Mouse (Mus musculus) limb, embryonic 13.5 days (tissue): ENCODE measurements around the gene Gm20388. TPM values are rescaled to one million over a fixed set of nuclear protein-coding genes. Genes with fewer than 3 reads are reported as not detected.

Experiments
- ATAC-seq: fragments of 200-750 bp; cut with Nextera tagmentation; 2 replicates; pipeline ENCODE4 v1.8.0; 2017; ENCODE audit warnings: low read depth, moderate number of reproducible peaks, moderate TSS enrichment; ENCODE audit not compliant: low FRiP score
- H3K27ac ChIP-seq: fragments of 300-500 bp; sonication (generic); 2 replicates; pipeline ENCODE4 v1.5.1; 2015; ENCODE audit warnings: inconsistent platforms, mild to moderate bottlenecking, moderate library complexity
- H3K27me3 ChIP-seq: fragments of 300-500 bp; sonication (generic); 2 replicates; pipeline ENCODE4 v1.6.1; 2015; ENCODE audit warnings: mild to moderate bottlenecking, inconsistent platforms
- H3K36me3 ChIP-seq: fragments of 300-500 bp; sonication (generic); 2 replicates; pipeline ENCODE4 v1.6.1; 2015; ENCODE audit warnings: inconsistent platforms, mild to moderate bottlenecking, moderate library complexity
- H3K4me1 ChIP-seq: fragments of 300-500 bp; sonication (generic); 2 replicates; pipeline ENCODE4 v1.6.1; 2015; ENCODE audit warnings: inconsistent platforms
- H3K4me2 ChIP-seq: fragments of 300-500 bp; sonication (generic); replicated peaks from 2 replicates; pipeline ENCODE4 v1.6.1; 2015; ENCODE audit warnings: inconsistent platforms, mild to moderate bottlenecking, moderate library complexity
- H3K4me3 ChIP-seq: fragments of 300-500 bp; sonication (generic); 2 replicates; pipeline ENCODE4 v1.5.1; 2015; ENCODE audit warnings: moderate library complexity, mild to moderate bottlenecking, inconsistent platforms
- H3K9ac ChIP-seq: fragments of 300-500 bp; sonication (generic); 2 replicates; pipeline ENCODE4 v1.6.1; 2015; ENCODE audit warnings: mild to moderate bottlenecking, inconsistent platforms
- H3K9me3 ChIP-seq: fragments of 300-500 bp; sonication (generic); 2 replicates; pipeline ENCODE4 v1.6.1; 2016; ENCODE audit warnings: inconsistent platforms
- WGBS: fragments of 180-500 bp; shearing (Covaris S2); methylation state at CpG from one replicate; pipeline ENCODE4 v1.1.7; 2015; 5-methylcytosine and 5-hydroxymethylcytosine counted together
- polyA plus RNA-seq: library from polyadenylated mRNA; unstranded; fragments of >200 nt; fragmentation: Nextera tagmentation; extraction: Ambion mirVana; gene quantifications from 2 replicates; pipeline ENCODE4 v1.2.1, GENCODE M21; 2015

Gene Gm20388
- polyA plus RNA-seq, 1 experiment from 2014 or later = 7.1 TPM

DNA sequence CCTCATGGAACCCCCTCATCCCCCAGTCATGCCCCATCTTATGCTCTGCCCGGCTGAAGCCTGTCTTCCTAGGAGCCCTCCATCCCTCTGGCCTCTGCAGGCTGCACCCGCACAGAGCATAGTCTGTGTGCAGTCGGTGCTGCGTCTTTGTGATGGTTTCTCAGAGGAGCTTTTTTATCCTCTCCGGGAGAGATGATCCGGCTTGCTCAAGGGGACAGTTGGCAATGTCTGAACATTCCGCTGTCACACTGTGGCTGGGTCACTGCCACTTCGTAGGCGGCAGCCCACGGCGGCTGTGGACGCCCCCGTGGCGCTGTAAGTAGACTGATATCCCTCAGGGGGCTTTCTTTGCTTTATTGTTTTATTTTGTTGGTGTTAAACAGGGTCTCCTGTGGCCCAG is 500.4 kb downstream of the Gm20388 start:
- H3K36me3 ChIP-seq = no peaks in the 10 kb centered on the region
- H3K4me1 ChIP-seq = peaks cover 80% of the 10 kb centered on the region
- 68% methylated on average over 14 of the region's 14 CpGs for WGBS
- H3K4me2 ChIP-seq = no peak overlapping the region
- no peaks in the 10 kb centered on the region for H3K9me3 ChIP-seq
- no peak overlapping the region for H3K27ac ChIP-seq
- ATAC-seq = no peak
- no peak overlapping the region for H3K4me3 ChIP-seq
- peaks cover 11% of the 10 kb centered on the region; the same call in 1 of the 2 replicates for H3K27me3 ChIP-seq
- H3K9ac ChIP-seq = 0 out of 2 replicates have a peak overlapping the region, but pooled peaks have one; percentile 39

DNA sequence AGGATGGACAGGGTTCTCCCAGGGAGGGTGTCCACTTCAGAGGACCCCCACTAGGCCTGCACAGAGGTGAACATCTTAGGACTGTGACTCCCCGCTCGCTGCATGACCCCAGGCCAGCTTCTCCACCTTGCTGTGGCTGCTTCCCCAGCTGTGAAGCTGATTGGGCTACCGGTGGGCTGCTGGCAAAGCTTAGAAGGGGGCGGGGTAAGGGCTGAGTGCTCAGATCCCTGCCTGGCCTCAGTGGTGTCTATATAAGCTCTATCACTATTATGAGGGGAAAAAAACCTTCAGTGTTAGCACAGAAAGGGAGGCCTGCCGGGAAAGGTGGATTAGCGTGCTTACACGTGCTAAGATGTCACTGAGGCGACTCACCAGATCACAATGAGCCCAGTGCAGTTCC is 501.2 kb downstream of the Gm20388 start:
- no peak overlapping the region for H3K9ac ChIP-seq
- no peaks in the 10 kb centered on the region for H3K9me3 ChIP-seq
- no peaks in the 10 kb centered on the region for H3K36me3 ChIP-seq
- WGBS = 40% methylated on average over 8 of the region's 8 CpGs
- peaks cover 88% of the 10 kb centered on the region for H3K4me1 ChIP-seq
- no peak overlapping the region for H3K27ac ChIP-seq
- H3K27me3 ChIP-seq = peaks cover 11% of the 10 kb centered on the region; the same call in 1 of the 2 replicates
- H3K4me3 ChIP-seq = no peak overlapping the region
- ATAC-seq = no peak
- H3K4me2 ChIP-seq = no peak overlapping the region

DNA sequence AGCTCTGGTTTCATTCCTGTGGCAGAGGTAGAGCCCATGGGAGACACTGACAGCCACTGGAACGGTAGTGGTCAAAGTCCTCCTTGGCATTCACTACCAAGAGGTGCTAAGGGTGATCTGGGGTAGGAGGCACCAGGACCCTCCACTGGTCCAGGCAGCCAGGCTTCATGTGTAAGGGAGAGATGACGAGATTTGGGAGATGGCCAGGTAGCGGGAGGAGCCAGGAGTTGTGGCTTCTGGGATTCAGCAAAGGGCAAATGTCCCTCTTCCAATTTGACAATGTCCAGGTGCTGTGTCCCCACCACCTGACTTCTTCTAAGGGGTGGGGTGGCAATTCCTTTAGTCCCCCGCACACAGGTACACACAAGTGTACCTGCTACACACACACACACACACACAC is 501.7 kb downstream of the Gm20388 start:
- Histone ChIP-seq H3K4me3 (no peak overlapping the region), H3K9ac (no peak overlapping the region), H3K36me3 (no peaks in the 10 kb centered on the region), H3K27me3 (peaks cover 11% of the 10 kb centered on the region; the same call in 1 of the 2 replicates), H3K9me3 (no peaks in the 10 kb centered on the region), H3K4me1 (peaks cover 88% of the 10 kb centered on the region), H3K27ac (no peak overlapping the region), H3K4me2 (no peak overlapping the region)
- ATAC-seq = no peak
- WGBS = 76% methylated on average over 4 of the region's 4 CpGs

DNA sequence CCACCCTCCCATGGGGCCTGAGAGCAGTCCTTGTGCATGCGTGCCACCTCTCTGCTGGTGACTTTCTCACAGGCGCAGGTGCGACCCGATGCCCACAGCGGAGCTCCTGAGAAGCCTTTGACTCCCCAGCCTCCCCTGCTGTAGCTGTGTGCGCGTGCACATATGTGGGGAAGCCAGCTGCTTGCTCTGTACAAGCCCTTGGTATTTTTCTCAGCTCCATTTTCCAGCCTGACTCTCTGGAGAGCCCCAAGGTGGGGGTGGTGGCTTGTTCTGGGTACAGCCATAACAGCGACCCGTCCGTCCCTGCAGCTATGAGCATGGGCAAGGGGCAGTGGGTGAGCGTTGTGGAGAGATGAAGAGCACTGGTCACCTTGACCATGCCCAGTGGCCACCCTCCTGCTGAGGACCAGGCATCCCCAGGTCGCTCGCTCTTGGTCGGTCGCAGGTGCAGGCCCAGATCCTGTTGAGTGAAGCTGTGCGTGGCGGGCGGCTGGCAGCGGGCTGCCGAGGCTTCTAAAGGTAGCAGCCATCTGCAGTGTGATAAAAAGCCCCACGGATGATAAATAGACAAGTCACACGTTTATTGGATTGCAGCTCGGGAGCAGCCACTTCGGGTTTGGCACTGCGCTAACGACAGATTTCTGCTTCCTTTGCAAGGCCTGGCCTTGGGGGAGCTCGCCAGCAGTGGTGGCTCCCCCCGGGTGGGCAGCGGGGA is 502.4 kb downstream of the Gm20388 start:
- WGBS = 60% methylated on average over 29 of the region's 29 CpGs

DNA sequence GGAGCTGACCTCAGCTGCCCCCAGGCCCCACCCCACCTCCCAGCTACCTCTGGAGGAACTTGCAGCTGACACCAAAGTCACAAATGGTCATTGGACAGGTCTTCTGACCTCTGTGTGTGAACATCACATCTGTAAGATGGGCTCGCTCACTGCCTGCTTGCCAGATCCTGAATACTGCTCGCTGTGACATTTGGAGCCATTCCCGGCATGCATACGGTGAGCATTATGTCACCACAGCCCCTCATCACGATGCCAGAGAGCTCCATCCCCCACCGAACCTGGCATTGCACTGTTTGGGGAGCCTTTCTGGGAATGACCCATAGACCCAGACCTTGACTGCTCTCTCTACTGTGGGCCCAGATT is 503.0 kb downstream of the Gm20388 start:
- WGBS = 69% methylated on average over 6 of the region's 6 CpGs
- H3K36me3 ChIP-seq = no peaks in the 10 kb centered on the region
- ATAC-seq = no peak
- no peaks in the 10 kb centered on the region for H3K9me3 ChIP-seq
- H3K27ac ChIP-seq = no peak overlapping the region
- H3K27me3 ChIP-seq = peaks cover 11% of the 10 kb centered on the region; the same call in 1 of the 2 replicates
- H3K4me3 ChIP-seq = no peak overlapping the region
- H3K4me1 ChIP-seq = peaks cover 88% of the 10 kb centered on the region
- H3K9ac ChIP-seq = no peak overlapping the region
- H3K4me2 ChIP-seq = no peak overlapping the region

More for the DNA sequence above, 502.4 kb downstream of the Gm20388 start:
- H3K9me3 ChIP-seq = no peaks in the 10 kb centered on the region
- no peak overlapping the region for H3K9ac ChIP-seq
- H3K4me3 ChIP-seq = no peak overlapping the region
- H3K4me2 ChIP-seq = no peak overlapping the region
- H3K27me3 ChIP-seq = peaks cover 11% of the 10 kb centered on the region; the same call in 1 of the 2 replicates
- H3K4me1 ChIP-seq = peaks cover 88% of the 10 kb centered on the region
- no peak overlapping the region; the same call in 1 of the 2 replicates for H3K27ac ChIP-seq
- ATAC-seq = no peak
- H3K36me3 ChIP-seq = no peaks in the 10 kb centered on the region

DNA sequence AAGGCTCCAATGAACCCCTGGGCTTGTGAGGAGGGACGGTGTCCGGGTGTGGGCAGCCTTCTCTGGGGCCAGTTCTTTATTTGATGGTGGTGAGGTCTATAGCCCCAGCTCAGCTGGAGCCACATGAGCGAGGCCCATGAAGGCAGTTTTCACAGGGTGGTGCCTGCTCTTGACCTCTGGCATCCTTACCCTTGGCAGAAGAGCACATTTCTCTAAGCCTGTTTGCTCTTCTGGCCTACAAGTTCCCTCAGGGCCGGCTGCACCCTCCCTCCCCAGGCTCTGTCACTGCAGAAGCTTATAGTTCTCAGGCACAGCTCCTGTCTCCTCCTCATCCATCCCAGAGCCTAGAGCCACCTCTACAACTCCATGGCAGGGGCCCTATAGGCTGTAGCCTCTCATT is 503.6 kb downstream of the Gm20388 start:
- H3K4me3 ChIP-seq = no peak overlapping the region
- no peak overlapping the region for H3K27ac ChIP-seq
- H3K27me3 ChIP-seq = peaks cover 11% of the 10 kb centered on the region; the same call in 1 of the 2 replicates
- no peak overlapping the region for H3K4me2 ChIP-seq
- 87% methylated on average over 4 of the region's 4 CpGs for WGBS
- ATAC-seq = no peak
- H3K36me3 ChIP-seq = no peaks in the 10 kb centered on the region
- H3K9ac ChIP-seq = no peak overlapping the region
- H3K4me1 ChIP-seq = peaks cover 82% of the 10 kb centered on the region
- no peaks in the 10 kb centered on the region for H3K9me3 ChIP-seq

DNA sequence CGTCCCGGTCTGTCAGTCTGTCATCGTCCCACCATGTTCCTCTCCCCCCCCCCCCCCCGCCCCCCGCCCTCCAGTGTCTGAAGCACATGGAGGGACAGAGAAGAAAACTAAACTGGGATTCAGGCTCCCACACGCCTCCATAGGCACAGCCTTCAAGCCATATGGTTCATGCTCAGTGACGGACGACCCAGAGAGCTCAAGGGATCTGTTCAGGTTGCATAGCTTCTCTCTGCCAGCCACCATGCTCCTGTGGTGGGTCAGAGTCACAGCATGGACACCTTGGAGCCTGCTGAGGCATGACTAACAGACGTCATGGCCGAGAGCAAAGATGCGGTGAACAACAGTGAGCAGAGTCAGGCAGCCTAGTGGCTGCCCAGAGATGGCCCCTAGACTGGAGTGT is 504.8 kb downstream of the Gm20388 start:
- WGBS = 55% methylated on average over 11 of the region's 11 CpGs
- peak overlapping the region; percentile 90 for H3K27ac ChIP-seq

DNA sequence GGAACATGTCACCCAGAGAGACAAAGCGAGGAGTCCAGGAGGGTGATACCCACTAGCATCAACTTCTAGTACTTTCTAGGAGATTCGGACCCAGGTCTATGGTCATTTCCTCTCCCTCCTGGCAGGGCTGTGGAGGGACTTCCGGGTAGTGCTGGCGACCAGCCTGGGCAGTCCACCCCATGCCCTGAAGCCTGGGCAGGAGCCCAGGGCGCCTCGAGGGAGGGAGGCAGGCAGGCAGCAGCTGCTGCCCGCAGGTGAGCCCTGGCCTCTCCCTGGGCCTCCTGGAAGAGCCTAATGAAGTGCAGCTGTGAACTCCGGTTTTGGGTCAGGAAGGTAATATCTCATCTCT is 505.5 kb downstream of the Gm20388 start:
- Histone ChIP-seq H3K9ac (no peak overlapping the region; the same call in 1 of the 2 replicates), H3K4me3 (peak overlapping the region; percentile 24; the same call in 1 of the 2 replicates), H3K27me3 (0 out of 2 replicates have a peak, but pooled peaks cover 2% of the 10 kb centered on the region), H3K4me1 (peaks cover 87% of the 10 kb centered on the region), H3K4me2 (peak overlapping the region; percentile 59), H3K36me3 (no peaks in the 10 kb centered on the region), H3K9me3 (no peaks in the 10 kb centered on the region), H3K27ac (peak overlapping the region; percentile 90)
- WGBS = 19% methylated on average over 8 of the region's 8 CpGs
- ATAC-seq = no peak

More for the DNA sequence above, 504.8 kb downstream of the Gm20388 start:
- no peak for ATAC-seq
- Histone ChIP-seq H3K4me1 (peaks cover 87% of the 10 kb centered on the region), H3K36me3 (no peaks in the 10 kb centered on the region), H3K9ac (no peak overlapping the region), H3K9me3 (no peaks in the 10 kb centered on the region), H3K27me3 (0 out of 2 replicates have a peak, but pooled peaks cover 4% of the 10 kb centered on the region), H3K4me2 (no peak overlapping the region), H3K4me3 (no peak overlapping the region)

DNA sequence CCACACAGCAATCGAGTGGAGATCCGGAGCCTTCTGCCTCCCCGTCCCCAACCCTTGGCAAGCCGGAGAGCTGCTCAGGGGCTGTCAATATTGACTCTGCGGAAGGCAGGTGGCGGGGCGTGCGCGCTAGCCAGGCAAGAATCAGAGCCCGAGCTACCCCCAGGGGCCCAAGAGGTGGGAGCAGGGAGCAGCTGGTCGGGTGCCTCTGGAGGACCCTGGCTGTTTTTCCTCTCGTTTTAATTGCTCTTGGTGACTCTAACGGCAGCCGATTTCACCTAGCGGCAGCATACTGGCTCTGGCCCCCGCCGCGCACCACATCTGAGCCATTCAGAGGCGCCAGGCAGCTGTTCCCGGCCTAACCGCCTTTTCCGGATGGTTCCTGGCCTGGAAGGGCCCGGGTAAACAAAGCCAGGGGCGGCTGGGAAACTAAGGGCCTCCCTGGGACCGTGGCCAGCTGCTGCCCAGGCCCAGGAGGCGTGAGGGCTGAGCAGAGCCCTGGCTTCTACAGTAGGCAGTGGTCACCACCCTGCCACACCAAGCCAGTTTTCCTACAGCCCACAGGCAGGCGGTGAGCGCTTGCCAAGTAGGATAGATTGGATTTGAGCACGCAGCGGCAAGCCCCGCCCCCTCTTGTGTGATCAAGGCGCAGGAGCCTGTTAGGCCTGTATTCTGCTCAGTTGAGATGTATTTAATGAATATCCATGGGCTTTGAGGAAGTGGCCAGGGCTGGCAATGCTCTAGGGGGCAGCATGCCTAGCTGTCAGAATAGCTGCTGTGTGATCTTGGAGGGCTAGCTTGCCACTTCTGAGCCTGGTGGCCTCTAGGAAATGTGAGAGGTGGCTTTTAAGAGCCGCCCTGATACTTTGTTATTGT is 506.1 kb downstream of the Gm20388 start:
- no peak overlapping the region; the same call in 1 of the 2 replicates for H3K9ac ChIP-seq
- ATAC-seq = peak; percentile 73
- WGBS = 2% methylated on average over 33 of the region's 33 CpGs
- H3K4me3 ChIP-seq = peak overlapping the region; percentile 24
- H3K27me3 ChIP-seq = no peaks in the 10 kb centered on the region
- peak overlapping the region; percentile 90 for H3K27ac ChIP-seq
- no peaks in the 10 kb centered on the region for H3K9me3 ChIP-seq
- peak overlapping the region; percentile 59 for H3K4me2 ChIP-seq
- peaks cover 87% of the 10 kb centered on the region for H3K4me1 ChIP-seq
- H3K36me3 ChIP-seq = no peaks in the 10 kb centered on the region

DNA sequence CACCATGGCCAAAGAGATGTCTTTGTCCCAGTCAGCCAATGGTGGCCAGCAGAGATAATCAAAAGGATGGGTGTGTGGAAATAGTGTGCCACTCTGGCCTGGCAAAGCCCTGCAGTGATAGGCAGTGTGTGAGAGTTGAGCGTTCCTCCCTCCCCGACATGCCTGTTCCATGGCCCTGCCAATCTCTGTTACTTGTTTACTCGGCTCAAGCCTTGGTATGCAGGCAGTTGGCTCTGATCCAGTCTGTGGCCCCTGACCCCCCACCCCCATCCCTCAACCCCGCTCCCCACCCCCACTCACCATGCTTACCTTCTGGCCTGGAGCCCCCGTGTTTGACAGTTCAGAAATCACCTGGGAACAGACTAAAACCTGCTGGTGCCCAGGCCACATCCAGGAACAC is 507.5 kb downstream of the Gm20388 start:
- no peaks in the 10 kb centered on the region for H3K36me3 ChIP-seq
- H3K9me3 ChIP-seq = no peaks in the 10 kb centered on the region
- no peak overlapping the region for H3K4me2 ChIP-seq
- ATAC-seq = no peak
- H3K9ac ChIP-seq = no peak overlapping the region; the same call in 1 of the 2 replicates
- peaks cover 87% of the 10 kb centered on the region for H3K4me1 ChIP-seq
- H3K27me3 ChIP-seq = no peaks in the 10 kb centered on the region
- no peak overlapping the region for H3K4me3 ChIP-seq
- 0 out of 2 replicates have a peak overlapping the region, but pooled peaks have one; percentile 90 for H3K27ac ChIP-seq
- WGBS = 42% methylated on average over 5 of the region's 5 CpGs

DNA sequence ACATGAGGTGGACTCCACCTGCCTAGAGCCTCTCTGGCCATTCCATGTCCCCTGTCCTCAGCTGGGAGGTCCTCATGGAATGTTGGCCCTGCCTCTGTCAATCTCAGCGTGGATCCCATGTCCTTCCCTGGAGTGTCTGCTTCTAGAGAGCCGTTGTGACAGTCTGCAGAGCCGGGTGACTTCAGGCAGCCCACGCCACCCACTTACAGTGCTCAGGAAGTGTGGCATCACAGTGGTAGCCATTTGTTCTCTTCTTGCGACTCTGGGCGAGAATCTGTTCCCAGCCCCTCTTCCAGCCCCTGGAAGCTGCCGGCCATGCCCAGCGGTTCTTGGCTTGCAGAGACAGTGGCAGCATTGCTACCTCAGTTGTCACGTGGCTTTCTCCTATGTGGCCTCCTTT is 509.0 kb downstream of the Gm20388 start:
- Histone ChIP-seq H3K27me3 (no peaks in the 10 kb centered on the region), H3K27ac (no peak overlapping the region), H3K36me3 (no peaks in the 10 kb centered on the region), H3K9ac (no peak overlapping the region), H3K4me1 (peaks cover 89% of the 10 kb centered on the region), H3K9me3 (no peaks in the 10 kb centered on the region), H3K4me2 (no peak overlapping the region), H3K4me3 (no peak overlapping the region)
- no peak for ATAC-seq
- 85% methylated on average over 9 of the region's 9 CpGs for WGBS

DNA sequence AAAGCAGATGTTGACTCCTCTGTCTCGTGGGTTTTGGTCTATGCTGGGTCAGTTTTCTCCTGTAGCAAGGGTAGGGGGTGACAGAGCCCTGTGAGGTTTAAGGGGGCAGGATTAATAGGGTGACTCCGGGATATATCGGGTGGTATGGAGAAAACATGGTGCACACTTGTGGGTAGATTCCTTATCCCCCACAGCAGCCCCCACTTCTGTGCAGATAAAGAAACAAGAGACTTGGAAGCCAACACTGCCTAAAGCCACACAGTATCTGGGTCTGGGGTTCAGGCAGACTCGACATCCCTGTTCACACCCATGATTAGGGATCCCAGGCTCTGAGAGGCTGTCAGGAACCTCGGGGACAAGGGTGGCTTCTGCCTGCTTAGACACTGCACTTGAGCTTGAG is 509.6 kb downstream of the Gm20388 start:
- ATAC-seq = no peak
- H3K9me3 ChIP-seq = no peaks in the 10 kb centered on the region
- 65% methylated on average over 5 of the region's 5 CpGs for WGBS
- no peak overlapping the region for H3K4me2 ChIP-seq
- no peaks in the 10 kb centered on the region for H3K36me3 ChIP-seq
- H3K27me3 ChIP-seq = no peaks in the 10 kb centered on the region
- peaks cover 92% of the 10 kb centered on the region for H3K4me1 ChIP-seq
- no peak overlapping the region for H3K27ac ChIP-seq
- H3K4me3 ChIP-seq = no peak overlapping the region
- H3K9ac ChIP-seq = no peak overlapping the region
